8 mouse cellular contexts compared by ENCODE assay signal in the genomic region with DNA sequence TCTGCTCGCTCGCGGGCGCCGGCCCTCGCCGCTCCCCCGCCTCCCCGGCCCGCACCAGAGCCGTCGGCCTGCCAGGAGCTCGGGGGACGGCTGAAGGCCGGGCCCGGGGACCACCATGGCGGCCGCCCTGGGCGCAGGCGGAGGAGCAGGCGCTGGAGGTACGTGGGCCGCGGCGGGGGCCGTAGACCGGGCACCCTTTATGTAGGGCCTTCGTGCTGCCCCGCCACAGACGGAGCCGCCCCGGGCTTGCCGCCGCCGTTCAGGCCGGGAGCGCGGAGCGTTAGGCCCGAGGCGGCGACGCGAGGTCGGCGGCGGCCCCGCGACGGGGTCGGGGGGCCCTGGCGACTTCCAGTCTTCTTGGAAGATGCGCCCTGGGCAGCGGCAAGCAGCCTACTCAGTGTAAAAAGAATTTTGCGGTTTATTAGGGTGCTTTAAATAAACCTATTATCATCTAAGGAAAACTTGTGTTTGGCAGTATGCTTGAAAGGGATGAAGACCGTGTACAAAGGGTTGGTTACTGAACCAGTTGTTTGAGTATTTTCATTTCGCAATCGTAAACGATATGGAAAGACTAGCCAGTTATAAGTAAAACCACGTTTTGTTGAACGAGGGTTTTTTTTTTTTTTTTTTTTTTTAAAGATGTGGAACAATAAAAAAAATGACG. TPM values are rescaled to one million over a fixed set of nuclear protein-coding genes. Genes with fewer than 3 reads are reported as not detected.
DNase-seq lines count a peak whose midpoint lies in the region; ATAC-seq and TF ChIP-seq lines count a peak whose summit lies in the region.

No protein-coding gene starts in this region.

- TF ChIP-seq CTCF in cerebellum, adult 2 months (IDR thresholded peaks at IDR 0.05; ENCODE audit: borderline replicate concordance, insufficient read depth, low read depth, low read length), result no peak
- no peak for TF ChIP-seq CTCF in thymus, adult 2 months (IDR thresholded peaks at IDR 0.05; ENCODE audit: borderline replicate concordance, control insufficient read depth, extremely low read depth, insufficient read depth, low read length, poor library complexity)

- no peak for TF ChIP-seq POLR2A in cerebellum, adult 2 months (IDR thresholded peaks at IDR 0.05; ENCODE audit: borderline replicate concordance, insufficient read depth, low read length)
- TF ChIP-seq POLR2A in thymus, adult 2 months (IDR thresholded peaks at IDR 0.05; ENCODE audit: control insufficient read depth, extremely low read depth, insufficient read depth, low read length, poor library complexity), result no peak

- peak overlapping the region; percentile 64 for H3K4me3 ChIP-seq in cerebellum, adult 2 months (replicated peaks; ENCODE audit: insufficient read depth, low read depth, low read length)
- H3K4me3 ChIP-seq in thymus, adult 2 months (ENCODE audit: control insufficient read depth, insufficient read depth, low read length), result peak overlapping the region; percentile 66
- peak overlapping the region; percentile 96 for H3K4me3 ChIP-seq in limb, embryonic 12.5 days (replicated peaks)
- peak overlapping the region; percentile 95 for H3K4me3 ChIP-seq in neural tube, embryonic 13.5 days

- peak overlapping the region; percentile 68 for H3K4me2 ChIP-seq in limb, embryonic 12.5 days
- peak overlapping the region; percentile 82 for H3K4me2 ChIP-seq in neural tube, embryonic 13.5 days

- peak overlapping the region; percentile 88 for H3K27ac ChIP-seq in cerebellum, adult 2 months (ENCODE audit: insufficient read depth, low read length)
- peak overlapping the region; percentile 47 for H3K27ac ChIP-seq in thymus, adult 2 months (ENCODE audit: control insufficient read depth, insufficient read depth, low read length)
- H3K27ac ChIP-seq in limb, embryonic 12.5 days, result peak overlapping the region; percentile 100
- H3K27ac ChIP-seq in neural tube, embryonic 13.5 days (replicated peaks), result peak overlapping the region; percentile 100

- H3K9me3 ChIP-seq in limb, embryonic 12.5 days, result no peaks in the 10 kb centered on the region
- H3K9me3 ChIP-seq in neural tube, embryonic 13.5 days, result no peaks in the 10 kb centered on the region

- no peaks in the 10 kb centered on the region for H3K36me3 ChIP-seq in thymus, adult 2 months (ENCODE audit: control insufficient read depth, insufficient read depth, low read length)
- no peaks in the 10 kb centered on the region for H3K36me3 ChIP-seq in limb, embryonic 12.5 days
- no peaks in the 10 kb centered on the region for H3K36me3 ChIP-seq in neural tube, embryonic 13.5 days

- peak overlapping the region; percentile 100 for H3K9ac ChIP-seq in limb, embryonic 12.5 days (replicated peaks)
- peak overlapping the region; percentile 100 for H3K9ac ChIP-seq in neural tube, embryonic 13.5 days

- peak; percentile 66 for ATAC-seq in limb, embryonic 12.5 days (ENCODE audit: insufficient number of reproducible peaks, insufficient read depth, low FRiP score, low TSS enrichment, low read depth)
- peak; percentile 85 for ATAC-seq in neural tube, embryonic 13.5 days (ENCODE audit: low read depth)

- H3K27me3 ChIP-seq in cerebellum, adult 2 months (ENCODE audit: control insufficient read depth, insufficient read depth, low read length), result no peaks in the 10 kb centered on the region
- H3K27me3 ChIP-seq in thymus, adult 2 months (ENCODE audit: control insufficient read depth, insufficient read depth, low read length), result no peaks in the 10 kb centered on the region
- no peaks in the 10 kb centered on the region for H3K27me3 ChIP-seq in limb, embryonic 12.5 days
- no peaks in the 10 kb centered on the region for H3K27me3 ChIP-seq in neural tube, embryonic 13.5 days

- no peak for DNase-seq in cerebellum, adult 2 months
- DNase-seq in cerebellum, postnatal 10 days, result no peak
- no peak for DNase-seq in thymus, adult 2 months
- DNase-seq in thymus, postnatal 25 days, result no peak
- DNase-seq in urinary bladder, postnatal 14 days (ENCODE audit: low spot score), result no peak
- DNase-seq in spleen, postnatal 14 days (ENCODE audit: low spot score in 2 of 2), result no peak

- peaks cover 3% of the 10 kb centered on the region; the same call in 1 of the 2 replicates for H3K4me1 ChIP-seq in cerebellum, adult 2 months (ENCODE audit: control insufficient read depth, insufficient read depth, low read length)
- peaks cover 6% of the 10 kb centered on the region for H3K4me1 ChIP-seq in thymus, adult 2 months (replicated peaks; ENCODE audit: control insufficient read depth, insufficient read depth, low read length)
- peaks cover 18% of the 10 kb centered on the region for H3K4me1 ChIP-seq in limb, embryonic 12.5 days (replicated peaks)
- H3K4me1 ChIP-seq in neural tube, embryonic 13.5 days (replicated peaks), result peaks cover 43% of the 10 kb centered on the region

- WGBS in cerebellum, adult 2 months, result under 1% methylated on average over 62 of the region's 62 CpGs
- WGBS in thymus, adult 2 months, result under 1% methylated on average over 62 of the region's 62 CpGs
- under 1% methylated on average over 59 of the region's 62 CpGs for WGBS in limb, embryonic 12.5 days
- under 1% methylated on average over 60 of the region's 62 CpGs for WGBS in neural tube, embryonic 13.5 days

RNA-seq across cellular contexts. Expression of gene Rbm33, which starts 0.5 kb away (rescaled TPM):
- 52.4 and 58.0 TPM in 2 replicates for polyA plus RNA-seq in cerebellum, adult 2 months (2012; rRNA removed)
- polyA plus RNA-seq in thymus, adult 2 months (2012; rRNA removed), result 80.9 and 89.7 TPM in 2 replicates
- polyA plus RNA-seq in limb, embryonic 12.5 days (2016; fragmentation: Nextera tagmentation; extraction: Ambion mirVana), result 16.0 and 18.1 TPM in 2 replicates
- polyA plus RNA-seq in neural tube, embryonic 13.5 days (2015; fragmentation: Nextera tagmentation; extraction: Ambion mirVana), result 13.2 and 21.4 TPM in 2 replicates

Comparison
In these comparisons a context has a peak if more than half of its experiments do, and no peak if none do; other contexts are left out.
1. H3K27ac ChIP-seq: peak in every context shown above with its lines; median percentile 100 in limb, embryonic 12.5 days; 100 in neural tube, embryonic 13.5 days; 88 in cerebellum, adult 2 months; 47 in thymus, adult 2 months.